Mouse (Mus musculus): ENCODE measurements around the gene Tmem266.

DNA sequence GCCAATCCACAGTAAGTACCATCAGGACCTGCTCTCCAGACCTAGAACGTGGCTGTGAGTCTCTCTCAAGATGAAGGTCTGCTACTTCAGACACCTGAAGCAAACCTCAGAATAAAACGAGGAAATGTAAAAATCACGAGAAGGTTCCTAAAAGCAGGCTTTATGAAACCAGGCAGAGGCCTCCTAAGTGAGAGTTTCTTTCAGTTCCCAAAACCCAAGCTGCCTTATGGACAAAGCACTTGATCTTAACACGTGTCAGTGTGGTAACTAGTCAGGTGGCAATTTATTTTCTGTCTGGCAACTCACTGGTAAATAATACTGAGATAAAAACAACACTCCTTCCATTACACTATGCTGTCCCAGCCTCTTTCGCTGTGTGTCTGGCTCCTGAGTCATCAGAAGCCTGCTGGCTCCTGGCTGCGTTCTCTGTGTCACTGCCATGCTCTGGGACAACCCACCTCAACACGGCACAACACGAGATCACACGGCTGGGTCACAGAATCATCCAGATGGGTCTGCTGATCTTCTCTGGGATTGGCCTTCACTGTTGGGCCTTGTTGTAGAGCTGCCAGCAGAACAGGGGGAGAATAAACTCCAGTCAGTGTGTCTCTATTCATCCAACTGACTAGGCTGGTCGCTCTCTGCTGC, 51.0 kb downstream of the Tmem266 start:
- TF ChIP-seq CTCF (IDR thresholded peaks at IDR 0.05; ENCODE audit: borderline replicate concordance, insufficient read depth, low read depth, low read length): no peak
- TF ChIP-seq POLR2A (IDR thresholded peaks at IDR 0.05; ENCODE audit: borderline replicate concordance, insufficient read depth, low read length): no peak

All from cerebellum, adult 2 months (tissue).